Mouse (Mus musculus) myocyte (in vitro differentiated cells): ENCODE results near the gene Cast. TPM values are rescaled to one million over a fixed set of nuclear protein-coding genes. Genes with fewer than 3 reads are reported as not detected.
A peak's percentile ranks its signal among the peaks of the same experiment; 100 is the strongest.

Experiments used
- H3K27me3 ChIP-seq: one replicate; pipeline ENCODE4 v1.6.1; 2011; ENCODE audit not compliant: control insufficient read depth, insufficient read depth, insufficient read length
- H3K36me3 ChIP-seq: one replicate; pipeline ENCODE4 v1.6.1; 2011; ENCODE audit not compliant: control insufficient read depth, insufficient read depth
- H3K4me2 ChIP-seq: one replicate; pipeline ENCODE4 v1.6.1; 2011; ENCODE audit warnings: low read depth, control low read depth
- H3K4me3 ChIP-seq: one replicate; pipeline ENCODE4 v1.5.1; 2011; ENCODE audit warnings: mild to moderate bottlenecking, control low read depth, moderate library complexity
- H3K79me2 ChIP-seq: one replicate; pipeline ENCODE4 v1.6.1; 2011; ENCODE audit not compliant: control insufficient read depth, insufficient read depth
- H3ac ChIP-seq: one replicate; pipeline ENCODE4 v1.6.1; 2011; ENCODE audit not compliant: control insufficient read depth, insufficient read length
- CEBPB ChIP-seq: IDR thresholded peaks from 2 replicates; pipeline ENCODE4 v1.6.1; 2011; ENCODE audit warnings: mild to moderate bottlenecking, moderate library complexity; ENCODE audit not compliant: poor library complexity, insufficient read depth, severe bottlenecking
- E2F4 ChIP-seq: IDR thresholded peaks from one replicate; pipeline ENCODE4 v1.6.1; 2011; ENCODE audit warnings: mild to moderate bottlenecking, control low read depth, moderate library complexity; ENCODE audit not compliant: insufficient read depth
- MAX ChIP-seq: IDR thresholded peaks from one replicate; pipeline ENCODE4 v1.6.1; 2011; ENCODE audit warnings: low read depth, mild to moderate bottlenecking, control low read depth
- MYOD1 ChIP-seq, 3 experiments: IDR thresholded peaks; one replicate each; pipeline ENCODE4 v1.6.1; 2011; ENCODE audit warnings: control low read depth in 2 of 3, low read depth in 2 of 3, mild to moderate bottlenecking in 2 of 3, moderate library complexity in 1 of 3; ENCODE audit not compliant: insufficient read length in 2 of 3, control insufficient read depth in 1 of 3
- MYOG ChIP-seq, 3 experiments: IDR thresholded peaks; one replicate each; pipeline ENCODE4 v1.6.1; 2011; ENCODE audit warnings: control low read depth in 2 of 3, low read depth in 2 of 3, mild to moderate bottlenecking in 2 of 3; ENCODE audit not compliant: insufficient read length in 2 of 3, control insufficient read depth in 1 of 3, insufficient read depth in 1 of 3
- POLR2A ChIP-seq: IDR thresholded peaks from one replicate; pipeline ENCODE4 v1.6.1; 2011; ENCODE audit warnings: low read depth, mild to moderate bottlenecking, control low read depth, moderate library complexity; ENCODE audit not compliant: insufficient read length
- POLR2AphosphoS2 ChIP-seq: IDR thresholded peaks from one replicate; pipeline ENCODE4 v1.6.1; 2011; ENCODE audit warnings: low read depth, control low read depth; ENCODE audit not compliant: insufficient read length
- REST ChIP-seq: IDR thresholded peaks from one replicate; pipeline ENCODE4 v1.6.1; 2011; ENCODE audit warnings: mild to moderate bottlenecking, control low read depth, moderate library complexity; ENCODE audit not compliant: insufficient read depth, insufficient read length
- SRF ChIP-seq: IDR thresholded peaks from one replicate; pipeline ENCODE4 v1.6.1; 2011; ENCODE audit warnings: low read depth; ENCODE audit not compliant: control insufficient read depth, insufficient read length
- TCF12 ChIP-seq: IDR thresholded peaks from one replicate; pipeline ENCODE4 v1.6.1; 2011; ENCODE audit warnings: mild to moderate bottlenecking, control low read depth; ENCODE audit not compliant: poor library complexity, insufficient read depth, severe bottlenecking
- TCF3 ChIP-seq: IDR thresholded peaks from one replicate; pipeline ENCODE4 v1.6.1; 2011; ENCODE audit warnings: low read depth, control low read depth; ENCODE audit not compliant: insufficient read length
- USF1 ChIP-seq: IDR thresholded peaks from one replicate; pipeline ENCODE4 v1.6.1; 2011; ENCODE audit warnings: low read depth, mild to moderate bottlenecking, control low read depth, moderate library complexity
- polyA plus RNA-seq: library from polyadenylated mRNA; unstranded; fragments of >200 nt; fragmentation: generic; extraction: Trizol; gene quantifications from one replicate; pipeline ENCODE4 v1.2.1, GENCODE M21; 2012; ENCODE audit warnings: missing spikeins

Cast gene
- polyA plus RNA-seq, 1 experiment: 32.4 TPM

DNA sequence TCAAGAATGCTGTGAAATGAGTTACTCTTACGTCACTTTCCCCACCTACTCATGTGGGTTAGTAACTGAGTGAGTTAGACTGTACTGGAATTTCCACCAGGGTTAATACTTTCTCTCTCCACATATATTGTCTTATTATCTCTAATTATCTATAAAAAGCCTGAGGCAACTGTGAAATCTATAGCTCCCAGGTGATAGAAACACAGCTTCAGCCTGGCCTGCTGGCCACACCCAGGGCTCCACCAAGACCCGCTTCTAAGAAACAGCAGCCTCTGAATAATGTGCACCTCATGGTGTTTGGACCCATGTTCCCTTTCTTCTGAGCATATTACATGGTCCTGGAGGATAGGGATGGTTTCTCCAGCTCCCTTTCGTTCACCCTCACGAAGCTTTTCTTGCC, 74.9 kb downstream of the Cast start:
- Histone ChIP-seq H3ac (no peak overlapping the region), H3K36me3 (peaks cover 70% of the 10 kb centered on the region), H3K79me2 (no peaks in the 10 kb centered on the region), H3K4me2 (no peak overlapping the region), H3K27me3 (no peaks in the 10 kb centered on the region), H3K4me3 (no peak overlapping the region)
- TF ChIP-seq REST (no peak), E2F4 (no peak), POLR2AphosphoS2 (no peak), MAX (no peak)

DNA sequence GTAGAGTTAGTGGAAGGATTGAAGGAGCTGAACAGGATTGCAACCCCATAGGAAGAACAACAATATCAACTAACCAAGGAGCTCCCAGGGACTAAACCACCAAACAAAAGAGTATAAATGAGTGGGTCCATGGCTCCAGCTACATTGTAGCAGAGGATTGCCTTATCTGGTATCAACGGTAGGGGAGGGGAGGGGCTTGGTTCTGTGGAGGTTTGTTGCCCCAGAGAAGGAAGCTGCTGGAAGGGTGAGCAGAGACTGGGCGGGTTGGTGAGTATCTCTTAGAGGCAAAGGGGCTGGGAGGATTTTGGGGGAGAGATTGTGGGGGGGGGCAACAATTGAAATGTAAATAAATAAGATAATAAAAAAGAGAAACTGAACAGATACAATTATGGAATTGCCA, 89.6 kb downstream of the Cast start:
- no peak for TF ChIP-seq TCF3
- no peak for TF ChIP-seq USF1
- no peak for TF ChIP-seq TCF12
- no peak for TF ChIP-seq MAX
- TF ChIP-seq CEBPB: no peak
- no peak for TF ChIP-seq E2F4
- no peak for TF ChIP-seq MYOD1 (IDR thresholded peaks at IDR 0.05; ENCODE audit: control insufficient read depth in 1 of 3, insufficient read length in 2 of 3, low read depth in 2 of 3)
- no peak for TF ChIP-seq SRF
- TF ChIP-seq POLR2A: no peak
- TF ChIP-seq REST: no peak
- TF ChIP-seq MYOG (IDR thresholded peaks at IDR 0.05; ENCODE audit: control insufficient read depth in 1 of 3, insufficient read depth in 1 of 3, insufficient read length in 2 of 3, low read depth in 2 of 3): no peak
- TF ChIP-seq POLR2AphosphoS2: no peak

DNA sequence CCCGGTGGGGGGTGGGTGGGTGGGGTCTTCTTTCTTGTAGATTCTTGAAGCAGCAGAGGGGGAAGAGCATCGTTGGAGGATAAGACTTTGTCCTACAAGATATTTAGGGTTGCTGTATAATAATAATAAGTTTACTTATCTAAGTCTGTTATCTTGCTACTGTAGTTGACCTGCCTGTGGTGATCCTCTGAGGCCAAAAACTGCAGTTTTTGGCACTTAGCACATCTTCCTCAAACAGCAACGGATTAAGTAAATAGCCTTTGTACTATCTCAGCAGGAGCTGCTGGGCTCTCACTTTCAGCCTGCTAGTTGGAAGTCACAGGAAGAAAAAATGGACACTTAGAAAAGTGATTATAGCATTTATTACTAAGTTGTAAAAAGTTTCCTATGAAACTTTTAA, 112.4 kb downstream of the Cast start:
- no peak overlapping the region for H3K4me3 ChIP-seq
- no peak overlapping the region for H3ac ChIP-seq
- TF ChIP-seq MYOD1 (IDR thresholded peaks at IDR 0.05; ENCODE audit: control insufficient read depth in 1 of 3, insufficient read length in 2 of 3, low read depth in 2 of 3) (no peak), MAX (no peak), E2F4 (no peak), TCF12 (no peak), REST (no peak), USF1 (no peak), POLR2AphosphoS2 (no peak), MYOG (IDR thresholded peaks at IDR 0.05; ENCODE audit: control insufficient read depth in 1 of 3, insufficient read depth in 1 of 3, insufficient read length in 2 of 3, low read depth in 2 of 3) (no peak), TCF3 (no peak), POLR2A (no peak), CEBPB (no peak), SRF (no peak)
- H3K4me2 ChIP-seq: no peak overlapping the region
- peaks cover 45% of the 10 kb centered on the region for H3K36me3 ChIP-seq
- no peaks in the 10 kb centered on the region for H3K79me2 ChIP-seq
- H3K27me3 ChIP-seq: no peaks in the 10 kb centered on the region

More for the DNA sequence above, 89.6 kb downstream of the Cast start:
- peaks cover 53% of the 10 kb centered on the region for H3K36me3 ChIP-seq
- no peak overlapping the region for H3K4me3 ChIP-seq
- no peak overlapping the region for H3ac ChIP-seq
- H3K27me3 ChIP-seq: no peaks in the 10 kb centered on the region
- no peak overlapping the region for H3K4me2 ChIP-seq
- no peaks in the 10 kb centered on the region for H3K79me2 ChIP-seq

DNA sequence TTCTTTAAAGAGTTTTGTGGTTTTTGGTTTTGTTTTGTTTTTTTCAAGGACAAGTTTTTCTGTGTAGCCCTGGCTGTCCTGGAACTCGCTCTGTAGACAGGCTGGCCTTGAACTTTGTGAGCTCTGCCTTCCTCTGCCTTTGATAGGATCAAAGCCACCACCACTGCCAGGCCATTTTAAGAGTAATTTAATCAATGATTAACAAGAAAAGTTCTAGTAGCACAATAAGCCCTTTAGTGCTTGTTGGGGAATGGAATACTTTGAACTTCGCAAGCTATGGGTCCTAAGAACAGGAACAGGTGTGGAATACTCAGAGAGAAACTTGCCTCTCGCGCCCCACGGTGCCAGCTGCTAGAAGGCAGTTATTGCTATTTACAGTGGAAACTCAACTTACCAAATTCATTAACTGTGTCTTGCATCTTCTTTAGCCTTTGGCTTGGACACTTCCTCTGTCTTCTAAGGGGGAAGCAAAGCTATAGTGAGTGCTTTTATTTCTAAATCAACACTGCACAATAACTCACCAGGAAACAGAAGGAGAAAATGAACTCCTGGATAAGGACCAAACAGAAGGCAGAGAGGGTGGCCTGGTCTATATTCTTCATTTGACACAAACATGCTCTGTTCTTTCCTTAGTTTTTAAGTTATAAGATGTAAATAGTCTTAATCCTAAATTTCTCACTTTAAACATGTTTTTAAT, 113.0 kb downstream of the Cast start:
- TF ChIP-seq CEBPB (no peak), MYOD1 (IDR thresholded peaks at IDR 0.05; ENCODE audit: control insufficient read depth in 1 of 3, insufficient read length in 2 of 3, low read depth in 2 of 3) (peak in 1 of 3 experiments; percentile 5)
- peaks cover 41% of the 10 kb centered on the region for H3K36me3 ChIP-seq

More for the DNA sequence above, 113.0 kb downstream of the Cast start:
- Histone ChIP-seq H3ac (no peak overlapping the region), H3K79me2 (no peaks in the 10 kb centered on the region), H3K4me3 (no peak overlapping the region), H3K27me3 (no peaks in the 10 kb centered on the region), H3K4me2 (no peak overlapping the region)

Other genes with a start within 250 kb of the Cast start
- 3.8 TPM for gene Erap1, start 169.2 kb downstream of the Cast start, polyA plus RNA-seq